Mouse (Mus musculus) cerebellum, adult 2 months (tissue): ENCODE measurements at regions not wholly inside any gene's neighbourhood (a gene's known extent, or its start where the extent isn't known, plus 50 kb on each side); places are given as distances from the start of the nearest gene placed in this dataset.

Experiments
- CTCF ChIP-seq: fragments of 200-500 bp; IDR thresholded peaks from 2 replicates; pipeline ENCODE4 v1.5.1; 2011; ENCODE audit warnings: low read depth, mild to moderate bottlenecking, control low read depth, low read length, moderate library complexity, borderline replicate concordance; ENCODE audit not compliant: insufficient read depth
- POLR2A ChIP-seq: fragments of 200-500 bp; IDR thresholded peaks from 2 replicates; pipeline ENCODE4 v1.6.1; 2011; ENCODE audit warnings: low read length, control low read depth, borderline replicate concordance; ENCODE audit not compliant: insufficient read depth

DNA sequence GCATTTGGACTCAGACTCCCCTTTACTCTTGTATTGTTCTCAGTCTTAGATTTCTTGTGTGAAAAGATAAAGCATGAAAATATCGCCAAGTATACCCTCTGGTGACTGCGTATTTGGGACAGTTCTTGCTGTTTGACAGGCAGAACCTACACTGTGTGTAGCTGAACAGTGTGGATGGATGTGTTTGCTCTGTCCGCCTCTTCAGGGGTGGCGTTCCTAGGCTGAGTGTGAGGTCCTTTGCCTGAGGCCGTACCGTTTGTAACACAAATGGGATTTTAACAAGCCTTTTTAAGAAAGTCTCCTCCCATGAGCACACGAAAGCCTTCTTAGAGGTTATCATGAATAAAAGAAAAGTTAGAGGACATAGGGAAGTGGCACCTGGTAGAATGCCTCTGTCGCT is 153.3 kb upstream of the Dnajc19 start:
- TF ChIP-seq CTCF = no peak
- TF ChIP-seq POLR2A = no peak
